Mouse (Mus musculus) lung, postnatal 36 days (tissue): ENCODE data around the gene Hnrnpl.

ENCODE experiments used
- DNase-seq: peaks from one replicate; pipeline ENCODE4 v3.0.0; 2022; ENCODE audit warnings: mixed read lengths

The Hnrnpl gene

GRCm38 (mm10) chr7:28831411-28832125 is 23.2 kb downstream of the Hnrnpl start:
- DNase-seq = no peak

- no peak for DNase-seq
Observed at GRCm38 (mm10) chr7:28832137-28832536, 23.8 kb downstream of the Hnrnpl start.

GRCm38 (mm10) chr7:28833723-28834347 is 25.5 kb downstream of the Hnrnpl start, which contains the start of gene Lgals4:
Lgals4 (plus strand) TSS chr7:28833854.
- no peak for DNase-seq

GRCm38 (mm10) chr7:28836936-28837335 is 28.6 kb downstream of the Hnrnpl start:
- no peak for DNase-seq

GRCm38 (mm10) chr7:28838331-28838730 is 30.0 kb downstream of the Hnrnpl start:
- peak; percentile 77 for DNase-seq

GRCm38 (mm10) chr7:28847273-28847672 is 38.9 kb downstream of the Hnrnpl start:
- no peak for DNase-seq

- DNase-seq = no peak
Observed at GRCm38 (mm10) chr7:28849700-28850236, 41.4 kb downstream of the Hnrnpl start.

GRCm38 (mm10) chr7:28850642-28851041 is 42.3 kb downstream of the Hnrnpl start:
- DNase-seq = no peak

- DNase-seq = no peak
Observed at GRCm38 (mm10) chr7:28859953-28860352, 51.6 kb downstream of the Hnrnpl start.

GRCm38 (mm10) chr7:28860898-28861297 is 52.6 kb downstream of the Hnrnpl start:
- DNase-seq = no peak

- no peak for DNase-seq
Observed at GRCm38 (mm10) chr7:28862817-28863499, 54.6 kb downstream of the Hnrnpl start.

GRCm38 (mm10) chr7:28863540-28863939 is 55.2 kb downstream of the Hnrnpl start, which contains the start of gene Lgals7:
Lgals7 (plus strand) TSS chr7:28863853.
- DNase-seq = no peak

GRCm38 (mm10) chr7:28864288-28864750 is 56.0 kb downstream of the Hnrnpl start:
- DNase-seq = no peak

GRCm38 (mm10) chr7:28865481-28866300 is 57.4 kb downstream of the Hnrnpl start:
- peak; percentile 92 for DNase-seq

GRCm38 (mm10) chr7:28866769-28867507 is 58.6 kb downstream of the Hnrnpl start:
- DNase-seq = peak; percentile 27

- peak; percentile 87 for DNase-seq
Observed at GRCm38 (mm10) chr7:28867508-28868340, 59.4 kb downstream of the Hnrnpl start.

- DNase-seq = peak; percentile 46
Observed at GRCm38 (mm10) chr7:28870901-28871664, 62.7 kb downstream of the Hnrnpl start.
